Mouse (Mus musculus): ENCODE results near the gene P4hb. TPM values are rescaled to one million over a fixed set of nuclear protein-coding genes. Genes with fewer than 3 reads are reported as not detected.

The P4hb gene
- polyA plus RNA-seq, 1 experiment from 2014 or later, result 620 TPM

GRCm38 (mm10) chr11:120612763-120613162, 39.7 kb upstream of the P4hb start:
- peaks cover 28% of the 10 kb centered on the region for H3K4me1 ChIP-seq (replicated peaks)
- no peak overlapping the region for H3K4me3 ChIP-seq (replicated peaks)
- ATAC-seq (ENCODE audit: insufficient number of reproducible peaks, insufficient read depth, low FRiP score, low TSS enrichment, low read depth), result no peak
- no peak overlapping the region for H3K9ac ChIP-seq (replicated peaks)
- WGBS, result 35% methylated on average over 6 of the region's 6 CpGs
- H3K27ac ChIP-seq, result no peak overlapping the region
- H3K27me3 ChIP-seq, result peaks cover 22% of the 10 kb centered on the region
- H3K9me3 ChIP-seq, result no peaks in the 10 kb centered on the region
- no peak overlapping the region for H3K4me2 ChIP-seq
- peaks cover 63% of the 10 kb centered on the region for H3K36me3 ChIP-seq

DNA sequence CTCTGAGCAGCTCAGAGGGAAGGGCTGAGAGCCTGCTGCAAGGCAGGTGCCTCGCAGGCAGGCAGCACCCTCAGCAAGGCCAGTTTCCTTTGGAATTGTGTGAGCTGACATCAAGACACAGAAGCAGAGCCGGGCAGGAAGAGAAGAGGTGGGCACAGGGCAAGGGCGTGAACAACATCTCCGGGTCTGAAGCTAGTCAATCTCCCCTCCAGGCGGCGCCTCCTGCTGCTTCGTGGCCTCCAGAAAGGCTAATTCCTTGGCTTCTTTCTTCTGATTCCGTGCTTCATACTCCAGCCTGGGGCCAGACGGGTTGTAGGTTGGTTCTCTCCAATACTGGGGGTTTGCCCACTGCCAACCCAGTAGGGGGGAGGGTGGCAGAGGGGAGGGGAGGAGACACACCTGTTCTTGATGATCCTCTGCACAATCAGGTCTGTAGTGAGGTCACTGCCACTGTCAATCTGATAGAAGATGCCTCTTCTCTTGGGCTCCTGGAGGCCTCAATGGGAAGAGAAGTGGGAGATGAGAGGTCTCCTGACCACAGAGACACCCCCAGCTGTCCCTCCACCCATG, 37.5 kb upstream of the P4hb start:
- no peak overlapping the region for H3K4me3 ChIP-seq (replicated peaks)
- no peaks in the 10 kb centered on the region for H3K9me3 ChIP-seq
- no peak overlapping the region for H3K9ac ChIP-seq (replicated peaks)
- H3K4me1 ChIP-seq (replicated peaks), result peaks cover 16% of the 10 kb centered on the region
- peaks cover 30% of the 10 kb centered on the region for H3K27me3 ChIP-seq
- no peak overlapping the region for H3K4me2 ChIP-seq
- H3K27ac ChIP-seq, result no peak overlapping the region
- 80% methylated on average over 9 of the region's 9 CpGs for WGBS
- ATAC-seq (ENCODE audit: insufficient number of reproducible peaks, insufficient read depth, low FRiP score, low TSS enrichment, low read depth), result no peak
- H3K36me3 ChIP-seq, result peaks cover 76% of the 10 kb centered on the region

GRCm38 (mm10) chr11:120609250-120609649, 36.2 kb upstream of the P4hb start:
- ATAC-seq (ENCODE audit: insufficient number of reproducible peaks, insufficient read depth, low FRiP score, low TSS enrichment, low read depth), result no peak
- Histone ChIP-seq H3K27me3 (peaks cover 30% of the 10 kb centered on the region), H3K9me3 (no peaks in the 10 kb centered on the region), H3K36me3 (peaks cover 79% of the 10 kb centered on the region), H3K4me2 (peak overlapping the region; percentile 62; the same call in 1 of the 2 replicates), H3K27ac (no peak overlapping the region), H3K9ac (replicated peaks) (no peak overlapping the region), H3K4me1 (replicated peaks) (peaks cover 16% of the 10 kb centered on the region), H3K4me3 (replicated peaks) (no peak overlapping the region)
- 56% methylated on average over 8 of the region's 8 CpGs for WGBS

- Histone ChIP-seq H3K4me2 (peak within 1 kb of the TSS; percentile 62), H3K36me3 (peaks cover 79% of the 10 kb centered on the region), H3K4me3 (replicated peaks) (peak within 1 kb of the TSS; percentile 31), H3K9me3 (no peaks in the 10 kb centered on the region), H3K9ac (replicated peaks) (peak within 1 kb of the TSS; percentile 65), H3K4me1 (replicated peaks) (peaks cover 16% of the 10 kb centered on the region), H3K27me3 (peaks cover 30% of the 10 kb centered on the region), H3K27ac (no peak within 1 kb of the TSS)
- ATAC-seq (ENCODE audit: insufficient number of reproducible peaks, insufficient read depth, low FRiP score, low TSS enrichment, low read depth), result no peak
- WGBS, result 5% methylated on average over 45 of the region's 45 CpGs
Measured at GRCm38 (mm10) chr11:120608241-120609034, 35.4 kb upstream of the P4hb start, which contains the start of gene Npb. Npb (plus strand) TSS chr11:120608477.

DNA sequence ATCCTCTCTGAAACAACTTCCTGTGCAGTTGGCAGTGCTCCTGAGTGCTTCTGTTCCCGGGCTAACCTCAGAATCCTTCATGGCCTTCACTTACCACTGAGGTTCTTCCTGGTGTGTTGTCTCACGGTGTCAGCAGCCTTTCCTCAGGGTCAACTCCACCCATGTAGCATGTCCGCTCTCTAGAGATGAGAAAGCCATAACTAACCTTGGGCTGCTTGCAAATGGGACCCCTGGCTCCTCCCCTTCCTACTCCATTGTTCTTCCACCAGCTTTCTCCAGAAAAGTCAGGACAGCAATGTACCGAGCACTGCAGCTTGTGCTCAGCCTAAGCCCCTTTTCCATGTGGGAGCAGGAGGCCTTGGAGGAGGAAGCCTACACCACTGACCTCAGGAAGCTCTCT, 33.7 kb upstream of the P4hb start:
- Histone ChIP-seq H3K27ac (no peak overlapping the region), H3K9ac (replicated peaks) (no peak overlapping the region), H3K4me1 (replicated peaks) (peaks cover 16% of the 10 kb centered on the region), H3K27me3 (peaks cover 30% of the 10 kb centered on the region), H3K9me3 (no peaks in the 10 kb centered on the region), H3K4me2 (no peak overlapping the region), H3K36me3 (peaks cover 79% of the 10 kb centered on the region), H3K4me3 (replicated peaks) (no peak overlapping the region)
- 84% methylated on average over 4 of the region's 4 CpGs for WGBS
- no peak for ATAC-seq (ENCODE audit: insufficient number of reproducible peaks, insufficient read depth, low FRiP score, low TSS enrichment, low read depth)

GRCm38 (mm10) chr11:120605667-120606066, 32.6 kb upstream of the P4hb start:
- no peak overlapping the region for H3K27ac ChIP-seq
- 94% methylated on average over 7 of the region's 7 CpGs for WGBS
- peaks cover 77% of the 10 kb centered on the region for H3K36me3 ChIP-seq
- H3K27me3 ChIP-seq, result peaks cover 30% of the 10 kb centered on the region
- H3K4me1 ChIP-seq (replicated peaks), result peaks cover 16% of the 10 kb centered on the region
- H3K9ac ChIP-seq (replicated peaks), result no peak overlapping the region
- ATAC-seq (ENCODE audit: insufficient number of reproducible peaks, insufficient read depth, low FRiP score, low TSS enrichment, low read depth), result no peak
- no peak overlapping the region for H3K4me3 ChIP-seq (replicated peaks)
- H3K4me2 ChIP-seq, result no peak overlapping the region
- no peaks in the 10 kb centered on the region for H3K9me3 ChIP-seq

DNA sequence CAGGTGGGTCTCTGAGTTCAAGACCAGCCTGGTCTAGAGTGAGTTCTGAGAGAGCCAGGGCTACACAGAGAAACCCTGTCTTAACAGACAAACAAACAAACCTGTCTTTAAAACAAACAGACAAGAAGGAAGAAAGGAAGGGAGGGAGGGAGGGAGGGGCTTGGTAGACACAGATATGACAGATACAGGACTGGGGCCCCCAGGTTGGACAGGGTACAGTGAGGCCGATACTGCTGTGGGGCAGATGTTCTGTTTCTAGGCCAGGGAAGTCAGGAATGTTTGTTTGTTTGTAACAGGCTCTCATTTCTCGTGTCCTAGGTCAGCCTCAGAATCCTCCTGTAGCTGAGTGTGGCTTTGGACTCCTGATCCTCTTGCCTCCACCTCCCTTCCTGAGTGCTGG, 30.5 kb upstream of the P4hb start:
- Histone ChIP-seq H3K27me3 (peaks cover 16% of the 10 kb centered on the region), H3K4me2 (no peak overlapping the region), H3K27ac (no peak overlapping the region), H3K4me3 (replicated peaks) (no peak overlapping the region), H3K36me3 (peaks cover 74% of the 10 kb centered on the region), H3K9ac (replicated peaks) (no peak overlapping the region), H3K4me1 (replicated peaks) (peaks cover 17% of the 10 kb centered on the region), H3K9me3 (no peaks in the 10 kb centered on the region)
- 89% methylated on average over 2 of the region's 2 CpGs for WGBS
- ATAC-seq (ENCODE audit: insufficient number of reproducible peaks, insufficient read depth, low FRiP score, low TSS enrichment, low read depth), result no peak

- Histone ChIP-seq H3K4me1 (replicated peaks) (peaks cover 24% of the 10 kb centered on the region), H3K4me2 (no peak overlapping the region), H3K9ac (replicated peaks) (no peak overlapping the region), H3K27ac (no peak overlapping the region), H3K27me3 (no peaks in the 10 kb centered on the region), H3K36me3 (peaks cover 74% of the 10 kb centered on the region), H3K9me3 (no peaks in the 10 kb centered on the region), H3K4me3 (replicated peaks) (no peak overlapping the region)
- no peak for ATAC-seq (ENCODE audit: insufficient number of reproducible peaks, insufficient read depth, low FRiP score, low TSS enrichment, low read depth)
- 95% methylated on average over 3 of the region's 3 CpGs for WGBS
Measured at GRCm38 (mm10) chr11:120600716-120601115, 27.7 kb upstream of the P4hb start.

DNA sequence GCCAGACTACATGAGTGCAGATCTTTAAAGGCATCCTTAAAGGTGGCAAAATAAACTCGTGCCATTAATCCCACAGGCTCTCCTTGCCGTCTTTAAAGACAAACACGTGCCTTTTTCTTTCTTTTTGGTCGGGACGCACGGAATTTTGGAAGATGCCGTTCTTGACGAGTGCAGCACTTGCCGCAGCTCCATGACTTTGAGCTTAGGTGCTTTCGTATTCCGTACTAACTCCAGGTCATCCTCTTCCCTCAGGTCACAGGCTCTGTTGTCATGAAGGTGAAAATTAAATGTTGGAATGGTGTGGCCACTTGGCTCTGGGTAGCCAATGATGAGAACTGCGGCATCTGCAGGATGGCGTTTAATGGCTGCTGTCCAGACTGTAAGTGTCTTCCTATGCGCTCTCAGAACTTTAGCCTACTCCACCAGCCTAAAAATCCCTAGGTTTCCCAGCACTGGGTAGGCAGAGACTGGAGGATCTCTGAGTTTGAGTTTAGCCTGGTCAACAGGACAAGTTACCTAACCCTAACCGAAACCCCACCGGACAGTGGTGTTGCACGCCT, 26.0 kb upstream of the P4hb start:
- Histone ChIP-seq H3K27ac (peak overlapping the region; percentile 89), H3K9ac (replicated peaks) (peak overlapping the region; percentile 99), H3K4me2 (peak overlapping the region; percentile 98), H3K4me3 (replicated peaks) (peak overlapping the region; percentile 100), H3K9me3 (no peaks in the 10 kb centered on the region), H3K36me3 (peaks cover 73% of the 10 kb centered on the region), H3K4me1 (replicated peaks) (peaks cover 24% of the 10 kb centered on the region), H3K27me3 (no peaks in the 10 kb centered on the region)
- 44% methylated on average over 17 of the region's 17 CpGs for WGBS
- ATAC-seq (ENCODE audit: insufficient number of reproducible peaks, insufficient read depth, low FRiP score, low TSS enrichment, low read depth), result no peak

DNA sequence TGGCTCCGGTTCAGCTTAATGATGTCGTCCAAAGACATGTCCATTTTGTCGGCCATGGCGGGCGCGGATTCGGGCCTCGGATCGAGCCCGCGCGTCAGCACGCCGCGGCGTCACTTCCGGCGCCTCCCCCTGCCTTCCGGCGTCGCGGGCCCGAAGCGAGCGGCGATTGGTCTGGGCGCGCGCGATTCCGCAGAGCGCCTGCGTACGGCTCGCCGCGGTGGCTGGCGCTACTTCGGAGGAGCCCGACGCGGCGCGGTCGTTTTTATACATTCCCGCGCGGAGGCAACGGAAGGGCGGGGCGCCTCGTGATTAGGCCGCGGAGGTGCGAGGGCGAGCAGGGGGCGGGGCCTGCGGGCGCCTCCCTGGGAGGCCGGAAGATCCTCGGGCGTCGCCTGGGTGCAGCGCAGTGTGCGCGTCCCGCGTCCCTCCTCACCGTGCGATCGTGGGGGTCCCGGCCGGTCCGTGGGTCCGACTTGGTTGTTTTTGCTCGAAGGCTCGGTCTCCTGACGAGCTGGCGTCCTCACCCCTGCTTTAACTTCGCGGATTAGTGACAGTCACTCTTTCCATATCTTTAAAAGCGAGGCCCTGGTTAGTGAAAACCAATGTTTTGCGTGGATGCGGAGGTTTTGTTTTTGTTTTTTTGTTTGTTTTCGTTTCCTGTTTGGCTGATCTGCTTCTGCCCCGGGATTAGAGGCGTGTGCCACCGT, 25.4 kb upstream of the P4hb start, which contains the start of the genes Alyref and Anapc11:
Gene Alyref, minus strand, starts transcription at position 83 of the 707 bp plus-strand sequence.
Gene Anapc11, plus strand, starts transcription at position 139 of the 707 bp plus-strand sequence.
- peak within 1 kb of the TSS; percentile 98 for H3K4me2 ChIP-seq
- ATAC-seq (ENCODE audit: insufficient number of reproducible peaks, insufficient read depth, low FRiP score, low TSS enrichment, low read depth), result peak; percentile 96
- H3K9me3 ChIP-seq, result no peaks in the 10 kb centered on the region
- H3K4me3 ChIP-seq (replicated peaks), result peak within 1 kb of the TSS; percentile 100
- H3K4me1 ChIP-seq (replicated peaks), result peaks cover 24% of the 10 kb centered on the region
- H3K9ac ChIP-seq (replicated peaks), result peak within 1 kb of the TSS; percentile 99
- no peaks in the 10 kb centered on the region for H3K27me3 ChIP-seq
- peaks cover 73% of the 10 kb centered on the region for H3K36me3 ChIP-seq
- under 1% methylated on average over 88 of the region's 88 CpGs for WGBS
- H3K27ac ChIP-seq, result peak within 1 kb of the TSS; percentile 89
